In genomic region chr7:127134821-127135447, GRCm38 (mm10) we compare ENCODE assay signal across 13 mouse cellular contexts. TPM values are rescaled to one million over a fixed set of nuclear protein-coding genes. Genes with fewer than 3 reads are reported as not detected.
DNase-seq lines count a peak whose midpoint lies in the region; ATAC-seq and TF ChIP-seq lines count a peak whose summit lies in the region.
"Had no signal": no experiment of that assay in that cellular context is flagged by ENCODE, and none has a peak within 500 bp of the region (broad histone marks: within the 10 kb centered on the region; RNA-seq: fewer than 3 reads in every experiment).

No protein-coding gene starts in this region.

- in situ Hi-C loops in CH12.LX (cut with MboI; ENCODE audit: low pct_ligation_motif_present, low pct_unique_long_range_greater_than_20kb, low sequenced_read_pairs): loop anchor here (5.0 kb wide), 1 partner anchor 52 kb away; no protein-coding TSS in a partner anchor

- H3K4me1 ChIP-seq in CH12.LX (ENCODE audit: control insufficient read depth in 1 of 2, insufficient read depth in 2 of 2): peaks cover 24 to 34% of the 10 kb centered on the region in 2 experiments
- H3K4me1 ChIP-seq in megakaryocyte, embryonic 14.5 days: peaks cover 61% of the 10 kb centered on the region
- no peaks in the 10 kb centered on the region for H3K4me1 ChIP-seq in midbrain, embryonic 16.5 days (ENCODE audit: control insufficient read depth, insufficient read depth, low read length)
- H3K4me1 ChIP-seq: embryonic facial prominence, embryonic 13.5 days had no signal

- H3K79me2 ChIP-seq in CH12.LX (replicated peaks; ENCODE audit: control insufficient read depth, extremely low read depth, insufficient read depth, poor library complexity, severe bottlenecking): no peaks in the 10 kb centered on the region

- peaks cover 0 to 3% of the 10 kb centered on the region in 2 experiments for H3K36me3 ChIP-seq in CH12.LX (replicated peaks in 1 of 2; ENCODE audit: control insufficient read depth in 1 of 2, insufficient read depth in 1 of 2, low read length in 1 of 2)
- peaks cover 41% of the 10 kb centered on the region for H3K36me3 ChIP-seq in megakaryocyte, embryonic 14.5 days (replicated peaks; ENCODE audit: low read length)
- H3K36me3 ChIP-seq in splenic B cell, adult 2 months (ENCODE audit: control insufficient read depth, insufficient read depth, low read length, poor library complexity, severe bottlenecking): no peaks in the 10 kb centered on the region
- no peaks in the 10 kb centered on the region for H3K36me3 ChIP-seq in midbrain, embryonic 16.5 days (ENCODE audit: control insufficient read depth, insufficient read depth, low read length)
- H3K36me3 ChIP-seq: embryonic facial prominence, embryonic 13.5 days had no signal

- TF ChIP-seq EP300 in CH12.LX (IDR thresholded peaks at IDR 0.05; ENCODE audit: low read length): no peak

- TF ChIP-seq RAD21 in CH12.LX (IDR thresholded peaks at IDR 0.05; ENCODE audit: low read depth, low read length): no peak

- H3K9ac ChIP-seq in CH12.LX (ENCODE audit: insufficient read depth, low read depth): no peak overlapping the region
- no peak overlapping the region for H3K9ac ChIP-seq in midbrain, embryonic 16.5 days (ENCODE audit: low read depth, low read length)
- H3K9ac ChIP-seq: embryonic facial prominence, embryonic 13.5 days had no signal

- dilution Hi-C loops in CH12.LX (cut with MboI; ENCODE audit: extremely low pct_ligation_motif_present, extremely low pct_unique_long_range_greater_than_20kb, low sequenced_read_pairs): no loop called here

- TF ChIP-seq POLR2A in CH12.LX (IDR thresholded peaks at IDR 0.05; ENCODE audit: low read depth, low read length): no peak

- H3K9me3 ChIP-seq in CH12.LX (replicated peaks; ENCODE audit: low read length): no peaks in the 10 kb centered on the region
- H3K9me3 ChIP-seq in megakaryocyte, embryonic 14.5 days: no peaks in the 10 kb centered on the region
- H3K9me3 ChIP-seq in midbrain, embryonic 16.5 days (replicated peaks; ENCODE audit: control insufficient read depth, low read length, poor library complexity, severe bottlenecking): no peaks in the 10 kb centered on the region
- H3K9me3 ChIP-seq: embryonic facial prominence, embryonic 13.5 days had no signal

- ATAC-seq in common myeloid progenitor, adult 5-6 weeks (replicated peaks; ENCODE audit: low read depth, poor library complexity, severe bottlenecking): peak; percentile 16; the same call in 1 of the 2 replicates
- ATAC-seq in midbrain, embryonic 16.5 days: no peak
- ATAC-seq: intestine, postnatal 0 days had no signal

- H3K27me3 ChIP-seq in CH12.LX (replicated peaks): no peaks in the 10 kb centered on the region
- no peaks in the 10 kb centered on the region for H3K27me3 ChIP-seq in megakaryocyte, embryonic 14.5 days (replicated peaks)
- H3K27me3 ChIP-seq in splenic B cell, adult 2 months (ENCODE audit: control insufficient read depth, insufficient read depth, low read length, poor library complexity, severe bottlenecking): no peaks in the 10 kb centered on the region
- H3K27me3 ChIP-seq in midbrain, embryonic 16.5 days (ENCODE audit: control insufficient read depth, insufficient read depth, low read depth, low read length): no peaks in the 10 kb centered on the region
- H3K27me3 ChIP-seq: embryonic facial prominence, embryonic 13.5 days had no signal

- H3K27ac ChIP-seq in CH12.LX (ENCODE audit: insufficient read depth, low read depth): peak overlapping the region; percentile 31; the same call in 1 of the 2 replicates
- H3K27ac ChIP-seq in midbrain, embryonic 16.5 days (ENCODE audit: low read length): no peak overlapping the region
- H3K27ac ChIP-seq: embryonic facial prominence, embryonic 13.5 days had no signal

- 85% methylated on average over 11 of the region's 11 CpGs for WGBS in midbrain, embryonic 16.5 days

- H3K4me2 ChIP-seq in CH12.LX (ENCODE audit: insufficient read depth, low read depth, poor library complexity, severe bottlenecking): no peak overlapping the region
- H3K4me2 ChIP-seq in midbrain, embryonic 16.5 days (ENCODE audit: low read length): no peak overlapping the region
- H3K4me2 ChIP-seq: embryonic facial prominence, embryonic 13.5 days had no signal

- DNase-seq in CH12.LX (ENCODE audit: extremely low read depth): no peak
- DNase-seq in splenic B cell, adult 2 months (ENCODE audit: low read depth, low spot score): peak; percentile 63
- DNase-seq in kidney, adult 9 months: no peak
- no peak for DNase-seq in urinary bladder, postnatal 14 days (ENCODE audit: low spot score)
- DNase-seq in kidney, postnatal 25 days: no peak

- peak overlapping the region in 1 of 3 experiments; percentile 34 for H3K4me3 ChIP-seq in CH12.LX (replicated peaks in 1 of 3; ENCODE audit: low read depth in 2 of 3, low read length in 2 of 3, poor library complexity in 1 of 3)
- H3K4me3 ChIP-seq in megakaryocyte, embryonic 14.5 days (replicated peaks): peak overlapping the region; percentile 77
- H3K4me3 ChIP-seq in midbrain, embryonic 16.5 days (ENCODE audit: low read depth, low read length): no peak overlapping the region
- H3K4me3 ChIP-seq: embryonic facial prominence, embryonic 13.5 days had no signal

- no peak for TF ChIP-seq CTCF in CH12.LX (conservative IDR thresholded peaks at IDR 0.05 in 1 of 2, IDR thresholded peaks at IDR 0.05 in 1 of 2; ENCODE audit: low read depth in 2 of 2, low read length in 2 of 2)

TF ChIP-seq in CH12.LX, 34 proteins besides CTCF, POLR2A, EP300 and RAD21:
- TF ChIP-seq BHLHE40 (IDR thresholded peaks at IDR 0.05; ENCODE audit: low read depth, low read length): peak; percentile 24; the same call in 1 of the 2 replicates
- no peak for TF ChIP-seq MAFK (IDR thresholded peaks at IDR 0.05; ENCODE audit: insufficient replicate concordance, low read length)
- TF ChIP-seq SIN3A (IDR thresholded peaks at IDR 0.05; ENCODE audit: low read length): no peak
- no peak for TF ChIP-seq ZMIZ1 (IDR thresholded peaks at IDR 0.05; ENCODE audit: low read depth, low read length)
- TF ChIP-seq USF1 (IDR thresholded peaks at IDR 0.05; ENCODE audit: low read depth, low read length): peak; percentile 17; the same call in 1 of the 2 replicates
TF ChIP-seq in CH12.LX: peak in this region for 2.

RNA-seq across cellular contexts. Expression of gene Spn, which starts 2.7 kb away (rescaled TPM):
- total RNA-seq in CH12.LX (2012; rRNA removed) (14.4 and 16.3 TPM in 2 replicates), CH12.LX (2014; rRNA removed) (2.4 and 2.6 TPM in 2 replicates)
- 3.3 and 3.6 TPM in 2 replicates for polyA plus RNA-seq in CH12.LX (2012; ENCODE audit: insufficient read length, low read depth)
- 278 and 335 TPM in 2 replicates for total RNA-seq in common myeloid progenitor, adult 5-6 weeks (2017)
- polyA plus RNA-seq in megakaryocyte, embryonic 14.5 days (2012; ENCODE audit: insufficient read depth, low replicate concordance): 2.2 and 17.4 TPM in 2 replicates
- 0.05 TPM in 1 of 2 replicates, not detected in the other for polyA plus RNA-seq in midbrain, embryonic 16.5 days (2015; fragmentation: Nextera tagmentation; extraction: Ambion mirVana)

RNA-seq across cellular contexts. Expression of gene Qprt, which starts 12.9 kb away (rescaled TPM):
- total RNA-seq in CH12.LX (2012; rRNA removed) (0.21 and 0.30 TPM in 2 replicates), CH12.LX (2014; rRNA removed) (0.15 TPM in 1 of 2 replicates, not detected in the other)
- polyA plus RNA-seq in CH12.LX (2012; ENCODE audit: insufficient read length, low read depth): 0.14 TPM in 1 of 2 replicates, not detected in the other
- total RNA-seq in common myeloid progenitor, adult 5-6 weeks (2017): 0.10 and 1.8 TPM in 2 replicates
- not detected in 2 replicates for polyA plus RNA-seq in megakaryocyte, embryonic 14.5 days (2012; ENCODE audit: insufficient read depth, low replicate concordance)
- 0.68 and 0.77 TPM in 2 replicates for polyA plus RNA-seq in midbrain, embryonic 16.5 days (2015; fragmentation: Nextera tagmentation; extraction: Ambion mirVana)

RNA-seq across cellular contexts. Expression of gene AI467606, which starts 43.8 kb away (rescaled TPM):
- 15.7 and 19.0 TPM in 2 replicates for total RNA-seq in CH12.LX (2012; rRNA removed)
- total RNA-seq in CH12.LX (2014; rRNA removed): 18.6 and 26.4 TPM in 2 replicates
- 18.3 and 20.5 TPM in 2 replicates for polyA plus RNA-seq in CH12.LX (2012; ENCODE audit: insufficient read length, low read depth)
- 17.2 and 24.1 TPM in 2 replicates for total RNA-seq in common myeloid progenitor, adult 5-6 weeks (2017)
- 71.8 and 93.9 TPM in 2 replicates for polyA plus RNA-seq in megakaryocyte, embryonic 14.5 days (2012; ENCODE audit: insufficient read depth, low replicate concordance)
- 1.7 and 2.5 TPM in 2 replicates for polyA plus RNA-seq in midbrain, embryonic 16.5 days (2015; fragmentation: Nextera tagmentation; extraction: Ambion mirVana)

RNA-seq across cellular contexts. Expression of gene Zg16, which starts 47.8 kb away (rescaled TPM):
- total RNA-seq in CH12.LX (2012; rRNA removed): not detected in 2 replicates
- total RNA-seq in CH12.LX (2014; rRNA removed): not detected in 2 replicates
- polyA plus RNA-seq in CH12.LX (2012; ENCODE audit: insufficient read length, low read depth): not detected in 2 replicates
- total RNA-seq in common myeloid progenitor, adult 5-6 weeks (2017): 22.6 and 31.2 TPM in 2 replicates
- not detected in 2 replicates for polyA plus RNA-seq in megakaryocyte, embryonic 14.5 days (2012; ENCODE audit: insufficient read depth, low replicate concordance)
- polyA plus RNA-seq in midbrain, embryonic 16.5 days (2015; fragmentation: Nextera tagmentation; extraction: Ambion mirVana): not detected in 2 replicates
- total RNA-seq: left cerebral cortex, adult 18-20 months had no signal
- polyA plus RNA-seq: embryonic facial prominence, embryonic 13.5 days; heart, postnatal 0 days; lung, embryonic 16.5 days had no signal
